Mouse (Mus musculus): Measurements from ENCODE around the gene Elk4. TPM values are rescaled to one million over a fixed set of nuclear protein-coding genes. Genes with fewer than 3 reads are reported as not detected.

Elk4 gene
- polyA plus RNA-seq, 2 experiments from 2014 or later, result 58.2 to 68.3 TPM

DNA sequence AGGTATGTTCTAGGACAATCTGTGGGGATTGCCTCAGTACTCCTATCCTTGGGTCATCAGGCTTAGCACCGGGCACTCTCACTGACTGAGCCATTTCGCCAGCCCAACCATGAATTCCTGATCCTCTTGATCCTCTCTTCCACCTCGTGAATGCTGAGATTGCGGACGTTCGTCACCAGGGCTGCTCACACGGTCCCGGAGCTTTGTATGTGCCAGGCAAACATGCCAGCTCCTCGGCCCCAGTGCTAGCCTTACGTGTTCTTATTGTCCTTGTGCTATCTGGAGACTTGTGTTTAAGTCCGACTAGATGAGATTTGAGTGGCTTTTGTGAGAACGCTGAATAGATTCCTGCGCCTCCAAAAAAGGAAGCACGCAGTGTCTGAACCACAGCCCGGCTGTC lies 20.0 kb upstream of the Elk4 start:
- ATAC-seq, result no peak

DNA sequence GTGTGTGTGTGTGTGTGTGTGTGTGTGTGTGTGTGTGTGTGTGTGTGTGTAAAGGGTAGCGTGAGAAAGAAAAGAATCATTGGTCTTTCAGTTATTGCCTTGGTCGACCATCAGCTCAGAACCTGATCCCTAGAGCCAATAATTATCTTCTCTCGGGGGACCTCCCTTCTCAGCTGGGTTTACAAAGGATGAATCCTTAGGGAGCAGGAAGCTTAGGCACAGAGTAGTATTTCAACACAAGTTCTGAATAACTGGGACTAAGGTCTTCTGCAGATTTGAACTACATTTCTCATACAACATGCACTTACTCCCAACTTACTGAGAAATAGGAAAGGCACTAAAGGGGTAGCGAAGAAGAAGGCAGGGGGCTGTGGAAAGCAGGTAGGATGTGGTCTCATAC lies 17.9 kb upstream of the Elk4 start:
- no peak for ATAC-seq

DNA sequence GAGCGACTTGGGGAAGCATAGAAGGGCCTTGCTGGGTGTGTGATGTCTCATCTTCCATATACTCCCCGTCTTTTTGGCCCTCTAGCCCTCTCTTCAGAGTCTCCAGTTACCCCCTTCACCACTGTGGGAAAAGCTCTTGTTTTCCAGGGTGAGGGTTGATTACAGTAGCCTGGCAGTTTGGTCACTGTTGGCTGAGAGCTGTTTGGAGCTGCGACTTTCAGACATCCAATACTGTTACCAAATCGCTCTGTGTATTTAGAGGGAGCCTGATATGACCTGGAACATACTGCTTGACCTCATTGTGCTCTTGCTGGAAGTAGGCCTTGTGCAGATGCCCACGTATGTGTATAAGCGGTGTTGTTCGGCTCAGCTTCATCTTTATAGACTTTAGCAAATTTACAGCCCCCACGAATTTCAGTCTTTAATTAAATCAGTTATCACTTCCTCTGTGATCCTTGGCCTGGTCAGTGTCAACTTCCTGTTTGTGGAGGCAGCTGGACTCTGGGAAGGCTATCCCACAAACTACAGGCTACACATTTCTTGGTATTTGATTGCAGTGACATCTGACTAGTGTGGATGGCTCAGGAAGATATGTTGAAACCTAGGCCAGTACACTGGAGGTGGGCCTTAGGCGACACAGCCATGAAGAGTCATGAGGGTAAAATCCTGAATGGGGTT lies 17.2 kb upstream of the Elk4 start:
- no peak for ATAC-seq

DNA sequence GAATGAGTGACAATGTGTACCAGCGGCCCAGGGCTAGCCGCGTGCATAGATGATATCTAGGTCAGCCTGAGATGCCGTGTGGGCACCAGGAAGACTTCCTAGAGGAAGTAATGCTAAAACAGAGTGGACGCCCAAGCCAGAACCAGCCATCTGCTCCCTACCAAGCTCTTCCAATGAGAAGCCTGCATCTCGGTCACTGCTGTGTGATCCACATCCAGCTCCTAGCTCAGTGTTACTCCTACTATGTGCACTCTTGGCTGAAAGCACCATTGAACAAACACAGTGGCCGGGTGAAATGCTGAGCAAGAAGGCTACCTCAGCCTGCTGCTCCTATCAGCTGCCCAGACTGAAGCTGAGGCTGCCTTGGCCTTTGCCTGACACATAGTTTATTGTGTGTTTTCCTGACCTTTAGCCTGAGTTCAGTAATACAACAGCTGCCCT lies 14.8 kb upstream of the Elk4 start:
- no peak for ATAC-seq

DNA sequence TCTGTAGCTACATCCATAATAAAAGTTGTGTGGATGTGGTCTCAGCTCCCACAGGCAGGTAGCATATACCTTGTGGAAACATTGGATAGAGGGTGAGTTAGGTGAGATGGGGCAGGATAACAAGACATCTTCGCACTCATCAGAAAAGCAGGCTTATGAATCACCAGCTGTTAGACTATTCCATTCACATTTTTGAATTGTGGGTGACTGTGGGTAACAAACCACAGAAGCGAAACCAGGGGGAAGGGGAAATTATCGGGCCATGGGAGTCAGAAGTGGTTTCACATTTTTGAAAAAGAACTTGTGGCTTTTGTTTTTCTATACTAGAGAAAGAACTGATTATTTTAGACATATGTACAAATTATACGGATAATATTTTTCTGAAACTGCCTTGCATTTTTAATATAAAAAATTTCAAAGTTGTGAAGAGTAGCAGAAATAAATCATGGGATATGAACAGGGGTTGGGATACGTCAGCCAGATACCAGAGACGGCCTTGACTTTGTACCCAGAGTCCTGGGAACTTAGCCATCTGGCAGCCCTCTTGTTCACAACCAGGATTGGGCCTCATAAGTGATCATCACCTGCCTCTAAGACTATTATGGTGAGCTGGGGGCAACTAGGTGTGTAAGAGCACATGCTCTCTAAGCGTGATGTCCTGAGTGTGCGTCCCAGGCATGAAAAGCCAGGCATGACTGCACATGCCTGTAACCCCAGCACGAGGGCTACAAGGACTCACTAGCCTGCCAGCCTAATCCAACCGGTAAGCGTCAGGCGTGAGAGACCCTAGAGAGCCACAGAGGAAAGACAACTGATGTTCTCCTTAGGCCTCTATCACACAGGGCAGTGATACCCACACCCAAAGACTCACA lies 14.0 kb upstream of the Elk4 start:
- no peak for ATAC-seq

DNA sequence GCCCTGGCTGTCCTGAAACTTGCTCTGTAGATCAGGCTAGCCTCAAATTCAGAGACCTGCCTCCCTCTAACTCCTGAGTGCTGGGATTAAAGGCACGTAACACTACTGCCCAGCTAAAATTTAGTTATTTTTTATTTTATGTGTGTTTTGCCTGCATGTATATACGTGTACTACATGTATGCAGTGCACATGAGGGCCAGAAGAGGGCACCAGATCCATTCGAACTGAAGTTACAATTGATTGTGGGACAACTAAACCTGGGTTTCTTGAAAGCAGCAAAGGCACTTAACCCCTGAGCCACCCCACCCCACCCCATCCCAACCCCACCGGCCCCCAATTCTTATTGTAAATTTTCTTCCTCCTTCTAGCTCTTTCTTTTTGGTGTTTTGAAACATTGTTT lies 12.3 kb upstream of the Elk4 start:
- peak; percentile 74 for ATAC-seq

DNA sequence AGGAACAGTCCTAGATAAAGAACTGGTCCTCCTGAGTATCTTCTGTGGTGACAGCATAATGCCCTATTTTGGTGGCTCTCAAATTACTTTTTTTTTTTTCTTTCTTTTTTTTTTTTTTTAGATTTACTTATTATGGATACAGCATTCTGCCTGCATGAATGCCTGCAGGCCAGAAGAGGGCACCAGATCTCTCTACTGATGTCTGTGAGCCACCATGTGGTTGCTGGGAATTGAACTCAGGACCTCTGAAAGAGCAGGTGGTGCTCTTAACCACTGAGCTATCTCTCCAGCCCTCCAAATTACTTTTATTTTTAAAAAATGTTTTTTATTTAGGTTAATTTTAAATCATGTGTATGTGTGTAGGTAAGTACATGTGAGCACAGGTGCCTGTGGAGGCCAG lies 6.9 kb upstream of the Elk4 start:
- peak; percentile 54 for ATAC-seq

DNA sequence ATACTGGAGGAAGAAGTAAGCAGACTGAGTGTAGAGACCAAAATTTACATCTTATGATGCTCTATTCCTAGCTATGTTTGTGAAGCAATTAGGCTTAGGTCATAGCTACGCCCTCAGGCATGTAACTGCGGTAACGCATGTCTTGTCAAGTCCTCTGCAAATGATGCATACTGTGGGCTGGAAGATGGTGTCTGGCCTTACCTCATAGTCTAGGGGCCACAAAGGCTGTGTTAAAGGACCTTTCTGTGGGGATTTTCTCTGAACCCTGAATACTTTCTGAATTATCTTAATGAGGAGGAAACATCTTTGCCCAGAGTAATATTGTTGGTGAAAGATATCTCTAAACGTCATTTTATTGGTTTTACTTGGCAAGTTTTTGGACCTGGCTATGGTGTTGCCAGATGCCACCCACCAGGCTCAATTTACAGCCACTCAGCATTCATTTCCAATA lies 5.5 kb upstream of the Elk4 start:
- no peak for ATAC-seq

DNA sequence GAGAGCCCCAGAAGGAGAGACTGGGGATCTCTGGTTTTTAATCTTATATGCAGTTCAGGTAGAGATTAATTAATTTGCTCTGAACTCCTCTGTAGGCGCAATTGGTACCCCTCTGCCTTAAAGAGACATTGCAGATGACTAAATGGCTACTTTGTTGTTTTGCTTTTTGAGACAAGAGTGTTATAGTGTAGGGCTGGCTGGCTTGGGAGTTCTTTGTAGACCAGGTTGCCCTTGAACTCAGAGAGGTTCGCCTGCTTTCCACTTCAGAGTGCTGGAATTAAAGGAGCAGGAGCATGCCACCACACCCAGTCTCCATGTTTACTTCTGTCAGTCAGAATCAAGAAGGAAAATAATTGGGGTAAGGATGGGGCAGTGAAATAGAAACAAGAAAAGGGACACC lies 4.3 kb upstream of the Elk4 start:
- ATAC-seq, result no peak

DNA sequence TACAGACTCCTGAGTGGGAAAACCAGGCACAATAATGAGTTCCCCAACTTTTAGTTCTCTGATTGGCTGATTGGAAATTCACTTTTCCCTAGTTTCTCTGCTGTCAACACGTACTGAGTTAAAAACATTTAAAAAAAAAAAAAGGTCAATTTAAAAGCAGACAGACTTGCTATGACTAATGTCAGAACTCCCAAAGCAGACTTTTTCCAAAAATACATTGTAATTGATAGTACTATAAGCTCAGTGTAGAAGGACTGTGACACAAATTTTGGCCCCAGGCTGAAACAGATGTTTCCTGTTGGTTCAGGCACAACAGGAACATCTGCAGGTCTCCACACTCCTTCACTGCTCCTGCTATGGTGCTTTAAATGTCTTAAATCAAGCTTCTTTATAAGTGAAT lies 3.6 kb upstream of the Elk4 start:
- no peak for ATAC-seq

DNA sequence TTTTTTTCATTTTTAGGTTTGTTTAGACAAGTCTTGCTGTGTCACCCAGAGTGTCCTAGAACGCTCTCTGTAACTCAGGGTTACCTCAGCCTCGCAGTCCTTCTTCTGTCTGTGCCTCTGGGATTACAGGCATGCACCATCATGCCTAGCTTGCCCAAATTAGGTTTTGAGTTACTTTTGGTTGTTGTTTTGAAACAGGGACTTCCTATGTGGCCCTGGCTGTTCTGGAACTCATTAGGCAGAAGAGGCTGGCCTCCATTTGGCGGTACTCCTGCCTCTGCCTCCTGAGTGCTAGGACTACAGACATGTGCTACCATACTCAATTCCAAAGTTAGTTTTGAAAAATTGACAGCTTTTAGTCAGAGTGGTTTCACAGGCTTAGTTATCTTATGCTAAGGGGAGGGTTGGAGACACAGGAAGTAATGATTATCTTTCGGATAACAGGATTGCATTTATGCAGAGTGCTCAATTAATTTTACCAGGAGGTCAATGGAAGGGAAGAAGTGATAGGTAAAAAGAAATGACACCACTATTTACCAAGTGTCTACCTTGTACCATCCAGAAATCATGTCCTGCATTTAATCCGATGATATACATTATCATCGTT lies 2.7 kb upstream of the Elk4 start:
- ATAC-seq, result no peak

DNA sequence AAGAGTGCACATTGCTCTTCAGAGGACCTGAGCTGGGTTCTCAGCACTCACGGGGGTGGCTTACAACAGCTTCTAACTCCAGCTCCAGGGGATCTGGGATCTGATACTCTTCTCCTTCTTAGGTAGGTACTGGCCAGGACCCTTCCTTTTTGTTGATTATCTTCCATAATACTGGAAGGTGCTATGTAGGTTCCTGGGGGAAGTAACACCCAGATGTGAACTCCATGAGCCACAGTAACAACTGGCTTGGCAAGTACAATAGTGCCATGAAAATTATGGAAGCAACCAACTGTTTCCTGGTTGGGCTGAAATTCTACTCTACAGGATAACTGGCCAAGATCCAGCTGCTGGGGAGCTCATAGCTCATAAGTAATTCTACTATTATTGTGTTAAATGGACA lies 1.9 kb upstream of the Elk4 start:
- ATAC-seq, result no peak

DNA sequence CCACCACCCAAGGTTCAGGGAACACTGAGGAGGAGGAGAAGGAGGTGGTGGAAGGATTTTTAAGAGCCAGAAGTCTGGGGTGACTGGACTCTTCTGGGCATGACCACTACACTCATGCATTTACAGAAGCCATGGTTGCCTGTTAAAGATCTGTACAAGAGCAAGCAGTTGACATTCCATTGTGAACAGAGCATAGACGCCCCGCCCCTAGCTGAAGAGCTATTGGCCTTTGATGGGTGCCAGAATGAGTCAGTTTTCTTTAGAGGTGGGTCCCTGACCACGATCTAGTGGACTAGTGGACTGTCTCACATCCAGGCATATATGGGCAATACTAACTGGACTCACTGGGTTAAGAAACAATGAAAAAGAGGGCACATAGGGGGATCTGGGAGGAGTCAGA lies 1.4 kb upstream of the Elk4 start:
- ATAC-seq, result no peak

DNA sequence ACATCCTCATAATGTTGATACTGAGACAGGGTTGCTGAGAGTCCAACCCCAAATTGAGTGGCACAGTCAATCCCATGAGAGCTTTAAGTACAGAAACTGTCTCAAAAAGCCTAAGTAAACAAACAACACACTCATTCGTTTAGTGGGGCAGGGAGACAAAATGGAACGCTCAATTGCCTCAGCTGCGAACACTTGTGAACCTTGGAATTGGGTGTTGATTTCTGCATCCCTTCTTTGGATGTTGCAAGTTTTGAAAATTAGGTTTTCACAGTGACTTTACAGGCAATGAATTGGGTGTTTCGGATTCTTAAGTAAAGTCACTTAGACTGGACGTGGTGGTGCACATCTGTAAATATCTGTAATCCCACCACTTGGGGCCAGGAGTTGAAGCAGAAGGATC lies 686 bp upstream of the Elk4 start:
- no peak for ATAC-seq

DNA sequence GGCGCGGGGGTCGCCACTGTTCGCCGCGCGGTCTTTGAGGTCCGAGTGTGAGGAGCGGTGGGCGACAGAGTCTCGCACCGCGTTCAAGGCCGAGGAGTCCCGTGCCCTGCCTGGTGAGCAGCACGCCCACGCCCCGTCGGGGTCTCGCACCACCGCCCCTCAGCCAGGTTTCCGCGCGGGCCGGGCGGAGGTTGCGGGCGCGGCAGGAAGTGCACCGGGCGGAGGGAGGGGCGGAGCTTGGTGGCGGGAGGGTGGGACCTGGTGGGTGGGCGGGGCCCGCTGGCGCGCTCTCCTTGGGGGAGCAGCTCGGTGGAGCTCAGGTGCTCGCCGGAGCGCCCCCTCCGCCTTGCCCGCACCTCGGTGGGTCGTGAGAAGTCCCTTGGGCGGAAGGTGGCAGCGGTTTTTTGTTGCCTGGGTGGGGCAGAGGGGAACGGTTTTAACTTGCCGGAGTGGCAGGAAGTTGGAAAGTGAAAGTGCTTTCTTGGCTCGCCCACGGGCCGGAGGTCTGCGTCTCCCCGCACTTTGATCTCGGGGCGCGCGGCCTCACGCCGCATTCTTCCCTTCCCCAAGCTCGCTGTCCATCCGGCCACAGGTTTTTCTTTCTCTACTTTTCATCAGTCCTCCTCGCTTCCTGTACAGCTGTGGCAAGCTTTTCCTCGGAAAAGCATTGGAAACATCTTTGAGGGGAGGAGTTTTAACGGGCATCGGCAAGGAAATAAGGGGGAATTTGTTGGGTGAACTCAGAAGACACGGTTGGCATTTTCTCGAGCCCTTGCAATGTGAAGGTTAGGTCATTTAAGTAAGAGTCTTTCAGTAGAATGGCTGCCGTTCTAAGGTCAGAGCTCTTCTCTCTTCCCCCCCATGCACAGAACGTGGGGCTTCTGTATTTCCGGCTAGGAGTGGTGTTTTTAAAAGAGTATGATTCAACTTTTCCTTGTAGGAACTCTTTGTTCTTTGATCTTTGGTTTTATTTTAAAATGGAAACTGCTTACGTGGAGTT lies 721 bp downstream of the Elk4 start:
- ATAC-seq, result peak; percentile 54

DNA sequence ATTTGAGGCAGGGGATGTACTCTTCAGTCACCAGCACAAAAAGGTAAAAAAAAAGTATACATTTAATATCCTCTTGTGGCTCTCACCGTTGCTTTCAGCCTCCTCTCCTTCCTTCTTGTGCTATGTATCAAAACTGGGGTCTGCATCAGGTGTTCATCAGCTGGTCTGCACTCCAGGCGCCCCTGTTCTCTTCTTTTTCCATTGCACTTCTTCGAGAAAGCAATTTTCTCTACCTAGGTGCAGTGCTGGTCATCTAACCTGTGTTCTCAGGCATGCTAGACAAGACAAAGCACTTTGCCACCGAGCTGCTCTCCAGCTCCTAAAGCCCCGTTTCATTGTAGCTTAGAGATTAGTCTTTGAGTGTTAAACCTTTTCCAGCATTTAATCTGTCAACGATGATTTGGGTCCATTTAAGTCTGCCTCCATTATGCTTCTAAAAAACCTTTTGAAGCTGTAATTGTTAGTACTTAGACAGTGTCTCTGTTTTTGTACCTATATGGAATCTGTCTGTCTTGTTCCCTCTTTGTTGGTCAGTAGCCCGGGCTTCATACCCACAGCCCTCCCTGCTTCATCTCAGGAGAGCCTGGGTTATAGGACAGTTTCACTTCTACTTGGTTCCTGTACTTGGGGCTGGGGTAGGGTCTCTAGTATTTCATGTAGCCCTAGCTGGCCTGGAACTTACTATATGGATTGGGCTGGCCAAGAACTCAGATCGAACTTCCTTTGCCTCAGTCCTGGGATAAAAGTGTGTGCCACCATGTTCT lies 1.7 kb downstream of the Elk4 start:
- ATAC-seq, result no peak

DNA sequence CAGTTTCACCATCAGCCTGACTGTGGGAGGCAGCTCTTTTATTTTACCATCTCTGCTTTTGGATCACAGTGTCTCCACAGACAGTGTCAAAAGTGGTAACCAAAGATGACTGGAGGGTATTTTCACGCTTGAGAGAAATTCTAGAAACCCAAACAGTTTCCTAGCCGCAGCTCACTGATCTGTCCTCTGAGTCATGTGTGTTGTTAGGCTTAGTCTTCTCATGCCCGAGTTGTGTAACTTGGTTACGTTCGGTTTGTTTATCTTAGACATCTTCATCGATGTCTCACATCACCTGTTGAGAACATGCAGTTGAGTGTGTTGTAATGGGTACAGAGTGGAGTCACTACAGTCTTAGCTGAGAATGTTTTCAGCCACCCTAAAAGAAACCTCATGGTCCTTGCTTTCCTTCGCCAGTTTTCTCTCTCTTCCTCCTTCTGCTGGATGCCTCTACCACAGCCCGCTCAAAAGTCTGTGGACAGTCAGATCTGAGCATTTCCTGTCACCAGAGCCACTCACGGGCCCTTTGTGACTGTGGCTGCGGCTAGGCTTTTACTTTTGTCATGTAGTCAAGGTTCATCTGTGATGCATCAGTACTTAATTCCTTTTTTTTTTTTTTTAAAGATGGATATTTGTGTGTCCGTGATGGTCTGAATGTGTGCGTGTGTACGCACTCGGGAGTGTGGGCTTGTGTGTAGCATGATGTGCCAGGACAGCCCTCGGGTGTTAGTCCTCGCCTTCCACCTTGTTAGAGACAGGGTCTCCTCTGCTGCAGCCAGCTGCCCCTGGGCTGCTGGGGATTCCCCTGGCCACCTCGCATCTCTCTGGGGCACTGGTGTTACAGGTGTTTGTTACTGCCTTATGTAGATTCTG lies 3.5 kb downstream of the Elk4 start:
- ATAC-seq, result peak; percentile 46

DNA sequence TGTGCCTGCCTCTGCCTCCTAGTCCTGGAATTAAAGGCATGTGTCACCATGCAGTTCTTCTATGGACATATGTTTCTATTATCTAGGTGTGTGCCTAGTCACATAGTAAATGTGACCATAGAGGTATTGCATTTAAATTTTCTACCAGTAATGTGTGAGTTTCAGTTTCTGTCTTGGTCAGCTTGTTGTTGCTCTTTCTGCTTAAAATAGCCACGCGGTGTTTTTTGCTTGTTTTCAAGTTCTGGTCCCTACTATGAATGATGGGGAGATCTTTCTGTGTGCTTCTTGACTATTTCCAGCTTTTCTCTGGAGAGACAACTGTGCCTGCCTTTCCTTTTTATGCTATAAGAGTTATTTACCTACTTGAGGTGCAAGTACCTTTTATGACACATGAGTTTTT lies 4.4 kb downstream of the Elk4 start:
- ATAC-seq, result no peak

DNA sequence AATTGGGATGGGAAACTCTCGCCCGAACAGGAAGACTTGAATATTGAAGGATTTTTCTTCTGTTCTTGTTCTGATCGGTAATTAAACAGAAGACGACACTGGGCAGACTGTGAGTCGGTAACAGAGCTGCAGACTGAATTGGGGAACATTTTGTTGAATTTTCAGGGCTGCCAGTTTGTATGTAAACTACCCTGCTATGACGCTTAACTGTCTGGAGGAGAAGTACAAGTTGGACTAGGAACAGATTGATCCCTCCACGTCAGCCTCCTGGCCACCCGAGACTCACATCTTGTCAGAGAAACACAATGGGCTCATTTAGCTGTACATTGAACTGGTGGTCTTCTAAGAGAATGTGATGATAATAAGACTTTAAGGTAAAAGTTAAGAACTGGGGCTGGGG lies 5.5 kb downstream of the Elk4 start:
- ATAC-seq, result no peak

DNA sequence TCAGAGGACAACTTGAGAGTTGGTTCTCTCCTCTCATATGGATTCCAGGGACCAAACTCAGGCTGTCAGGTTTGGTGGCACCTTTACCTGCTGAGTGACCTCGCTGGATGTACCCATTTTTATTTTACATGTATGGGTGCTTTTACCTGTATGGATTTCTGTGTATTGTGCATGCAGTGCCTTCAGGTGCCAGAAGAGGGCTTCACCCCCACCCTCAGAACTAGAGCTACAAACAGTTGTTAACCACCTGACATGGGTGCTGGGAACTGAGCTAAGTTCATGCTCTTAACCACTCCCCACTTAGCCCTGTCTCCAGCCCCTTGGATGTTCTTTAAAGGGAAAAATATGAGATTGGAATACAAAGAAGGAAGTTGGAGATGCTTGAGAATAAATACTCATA lies 7.4 kb downstream of the Elk4 start:
- no peak for ATAC-seq

DNA sequence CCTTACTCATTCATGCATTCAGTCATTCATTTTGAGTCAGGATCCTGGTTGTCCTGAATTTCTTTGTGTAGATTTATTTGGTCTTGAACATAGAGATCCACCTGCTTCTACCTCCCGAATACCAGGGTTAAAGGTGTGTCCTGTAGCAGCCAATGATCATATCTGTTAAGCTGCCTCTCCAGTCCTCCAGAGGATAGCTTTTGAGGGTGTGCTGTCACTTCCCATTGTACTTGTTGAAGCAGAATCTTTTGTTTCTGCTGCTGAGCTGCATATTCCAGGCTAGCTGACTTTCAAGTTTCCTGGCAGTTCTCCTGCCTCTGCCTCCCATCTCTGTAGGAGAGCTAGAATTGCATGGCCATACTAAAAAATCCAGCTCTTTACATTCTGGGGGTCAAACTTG lies 9.3 kb downstream of the Elk4 start:
- no peak for ATAC-seq
